Mouse (Mus musculus) cortical plate, adult 2 months (tissue): ENCODE results near the gene Nrros.

Experiments
- CTCF ChIP-seq: fragments of 200-500 bp; IDR thresholded peaks from 2 replicates; pipeline ENCODE4 v1.5.1; 2011; ENCODE audit warnings: mild to moderate bottlenecking, control low read depth, low read length; ENCODE audit not compliant: insufficient read depth; ENCODE audit errors: extremely low read depth
- POLR2A ChIP-seq: fragments of 200-500 bp; IDR thresholded peaks from 2 replicates; pipeline ENCODE4 v1.6.1; 2011; ENCODE audit warnings: mild to moderate bottlenecking, low read length, control low read depth; ENCODE audit not compliant: insufficient read depth; ENCODE audit errors: extremely low read depth

DNA sequence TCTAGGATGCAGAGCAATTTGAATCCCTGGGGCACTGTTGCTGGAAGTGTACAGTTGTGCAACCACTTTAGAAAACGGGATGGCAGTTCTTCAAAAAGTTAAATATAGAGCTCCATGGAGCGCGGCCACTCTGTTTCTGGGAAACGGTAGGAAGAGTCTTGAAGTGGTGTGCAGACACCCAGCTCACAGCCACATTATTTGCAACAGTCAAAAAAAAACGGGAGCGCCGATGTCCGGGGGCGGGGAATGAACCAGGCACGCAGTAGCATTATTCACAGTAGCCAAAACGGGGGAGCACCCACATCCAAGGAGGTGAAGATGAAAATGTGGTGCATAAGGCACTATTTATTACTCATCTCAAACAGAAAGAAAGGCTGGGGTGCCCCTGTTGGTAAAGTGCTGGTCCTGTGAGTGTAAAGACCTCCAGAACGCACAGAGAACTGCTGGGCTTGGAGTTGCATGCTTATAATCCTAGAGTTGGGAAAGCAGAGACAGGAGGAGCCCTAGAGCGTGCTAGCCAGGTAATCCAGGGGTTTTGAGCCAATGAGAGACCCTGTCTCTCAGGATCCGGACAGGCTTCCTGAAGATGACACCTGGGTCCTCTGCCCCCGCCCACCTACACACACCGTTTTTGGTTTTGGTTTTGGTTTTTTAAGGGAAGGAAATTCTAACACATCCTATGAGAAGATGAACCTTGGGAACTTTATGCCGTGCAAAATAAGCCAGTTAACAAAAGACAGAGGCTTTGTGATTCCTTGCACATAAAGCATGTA is 49.6 kb upstream of the Nrros start:
- TF ChIP-seq POLR2A: no peak
- no peak for TF ChIP-seq CTCF
